Mouse (Mus musculus): ENCODE measurements around the gene Svep1.

DNA sequence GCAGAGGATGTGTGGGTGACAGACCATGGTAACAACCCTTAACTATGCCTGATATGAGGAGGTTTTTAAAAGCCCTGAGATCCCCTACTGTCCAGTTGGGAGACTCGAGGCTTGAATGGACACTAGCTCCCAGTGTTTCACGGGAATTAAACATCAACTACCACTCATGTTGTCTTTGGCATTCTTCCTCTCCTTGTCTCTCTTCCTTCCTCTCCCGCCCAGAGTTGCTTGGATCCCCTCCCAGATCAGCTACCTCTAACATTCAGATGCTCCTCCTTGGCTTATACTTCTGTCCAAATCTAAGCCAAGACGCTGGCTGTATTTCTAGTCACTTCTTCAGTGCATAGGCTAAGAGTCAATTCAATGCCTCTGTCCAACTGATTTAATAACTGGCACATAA, 9.9 kb downstream of the Svep1 start:
- TF ChIP-seq POLR2A (IDR thresholded peaks at IDR 0.05; ENCODE audit: insufficient read length, low read depth): no peak
- no peak for TF ChIP-seq USF1 (IDR thresholded peaks at IDR 0.05; ENCODE audit: low read depth)
- TF ChIP-seq SRF (IDR thresholded peaks at IDR 0.05; ENCODE audit: control insufficient read depth, insufficient read length, low read depth): no peak
- TF ChIP-seq MAX (IDR thresholded peaks at IDR 0.05; ENCODE audit: low read depth): no peak
- no peak for TF ChIP-seq MYOD1 (IDR thresholded peaks at IDR 0.05; ENCODE audit: control insufficient read depth in 1 of 3, insufficient read length in 2 of 3, low read depth in 2 of 3)
- TF ChIP-seq MYOG (IDR thresholded peaks at IDR 0.05; ENCODE audit: control insufficient read depth in 1 of 3, insufficient read depth in 1 of 3, insufficient read length in 2 of 3, low read depth in 2 of 3): no peak
